Mouse (Mus musculus) macrophage (primary cell): ENCODE measurements around the gene Otulinl. TPM values are rescaled to one million over a fixed set of nuclear protein-coding genes. Genes with fewer than 3 reads are reported as not detected.

Experiments used
- H3K27ac ChIP-seq: fragments of 350-480 bp; formaldehyde crosslinking; 2 replicates; pipeline ENCODE4 v1.9.0; 2021
- H3K36me3 ChIP-seq: fragments of 350-480 bp; formaldehyde crosslinking; 2 replicates; pipeline ENCODE4 v1.9.0; 2021; ENCODE audit errors: inconsistent target
- H3K4me3 ChIP-seq: fragments of 350-480 bp; formaldehyde crosslinking; 2 replicates; pipeline ENCODE4 v1.9.0; 2021; ENCODE audit errors: inconsistent target
- H3K79me2 ChIP-seq: fragments of 350-480 bp; formaldehyde crosslinking; 2 replicates; pipeline ENCODE4 v1.9.0; 2021; ENCODE audit errors: inconsistent target
- WGBS: methylation state at CpG from one replicate; pipeline ENCODE4 v1.1.7; 2026; ENCODE audit warnings: inconsistent platforms; ENCODE audit not compliant: missing documents; 5-methylcytosine and 5-hydroxymethylcytosine counted together
- polyA plus RNA-seq: library from polyadenylated mRNA; stranded (reverse); fragments of 250-400 nt; gene quantifications from 3 replicates; pipeline ENCODE4 v1.2.4, GENCODE M21; 2018; ENCODE audit warnings: inconsistent platforms

The Otulinl gene
- polyA plus RNA-seq, 1 experiment from 2014 or later = 61.1 TPM

DNA sequence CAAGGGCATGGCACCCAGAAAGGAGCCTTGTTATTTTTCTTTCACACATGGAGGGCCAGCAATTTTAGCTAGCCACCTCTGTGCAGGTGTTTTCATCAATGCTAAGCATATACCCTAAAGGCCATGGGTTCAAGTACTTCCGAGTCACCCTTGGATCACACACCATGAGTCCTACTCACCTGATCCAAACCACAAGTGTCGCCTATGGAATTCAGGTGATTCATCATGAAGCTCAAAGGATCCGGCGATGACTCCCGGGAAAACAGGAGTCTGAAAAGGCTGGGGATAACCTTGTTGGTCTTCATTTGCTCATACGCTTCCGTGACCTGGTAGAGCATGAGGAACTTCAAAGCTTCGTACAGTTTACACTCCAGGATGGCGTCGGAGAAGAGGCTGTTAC, 23.5 kb downstream of the Otulinl start:
- Histone ChIP-seq H3K4me3 (no peak overlapping the region), H3K36me3 (peaks cover 71% of the 10 kb centered on the region), H3K27ac (no peak overlapping the region), H3K79me2 (peaks cover 16% of the 10 kb centered on the region; the same call in 1 of the 2 replicates)
- 95% methylated on average over 10 of the region's 10 CpGs for WGBS

- Histone ChIP-seq H3K36me3 (peaks cover 70% of the 10 kb centered on the region), H3K27ac (no peak overlapping the region), H3K79me2 (peaks cover 3% of the 10 kb centered on the region; the same call in 1 of the 2 replicates), H3K4me3 (no peak overlapping the region)
- WGBS = 91% methylated on average over 9 of the region's 9 CpGs
These were observed 24.8 kb downstream of the Otulinl start for GRCm38 (mm10) chr15:27656626-27657025.

- Histone ChIP-seq H3K4me3 (no peak overlapping the region), H3K36me3 (peaks cover 55% of the 10 kb centered on the region), H3K27ac (no peak overlapping the region), H3K79me2 (no peaks in the 10 kb centered on the region; the same call in 1 of the 2 replicates)
- 82% methylated on average over 4 of the region's 5 CpGs for WGBS
These were observed 26.4 kb downstream of the Otulinl start for GRCm38 (mm10) chr15:27655015-27655414.

GRCm38 (mm10) chr15:27647686-27648085, 33.7 kb downstream of the Otulinl start:
- H3K36me3 ChIP-seq = no peaks in the 10 kb centered on the region
- no peaks in the 10 kb centered on the region for H3K79me2 ChIP-seq
- no peak overlapping the region for H3K27ac ChIP-seq
- WGBS = 67% methylated on average over 3 of the region's 3 CpGs
- H3K4me3 ChIP-seq = no peak overlapping the region

DNA sequence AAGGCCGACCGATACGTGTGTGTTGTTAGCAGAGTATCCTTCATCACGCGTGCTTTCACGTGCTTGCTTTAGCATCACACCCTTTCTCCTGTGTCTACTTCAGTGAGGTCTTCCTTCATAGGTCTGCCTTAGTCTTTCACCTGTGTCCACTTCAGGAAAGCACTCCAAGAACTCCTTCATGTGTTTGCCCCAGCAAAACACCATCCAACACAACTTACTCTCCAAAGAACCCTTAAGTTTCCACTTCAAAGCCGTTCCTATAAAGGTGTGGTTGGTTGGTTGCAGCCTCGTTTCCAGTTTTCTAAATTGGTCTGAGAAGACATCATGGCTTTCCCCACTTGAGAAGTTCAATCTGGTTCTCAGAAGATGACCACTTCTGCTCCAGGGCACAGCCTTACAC, 34.7 kb downstream of the Otulinl start:
- no peaks in the 10 kb centered on the region for H3K36me3 ChIP-seq
- no peak overlapping the region for H3K4me3 ChIP-seq
- no peaks in the 10 kb centered on the region for H3K79me2 ChIP-seq
- H3K27ac ChIP-seq = no peak overlapping the region
- 91% methylated on average over 8 of the region's 8 CpGs for WGBS

DNA sequence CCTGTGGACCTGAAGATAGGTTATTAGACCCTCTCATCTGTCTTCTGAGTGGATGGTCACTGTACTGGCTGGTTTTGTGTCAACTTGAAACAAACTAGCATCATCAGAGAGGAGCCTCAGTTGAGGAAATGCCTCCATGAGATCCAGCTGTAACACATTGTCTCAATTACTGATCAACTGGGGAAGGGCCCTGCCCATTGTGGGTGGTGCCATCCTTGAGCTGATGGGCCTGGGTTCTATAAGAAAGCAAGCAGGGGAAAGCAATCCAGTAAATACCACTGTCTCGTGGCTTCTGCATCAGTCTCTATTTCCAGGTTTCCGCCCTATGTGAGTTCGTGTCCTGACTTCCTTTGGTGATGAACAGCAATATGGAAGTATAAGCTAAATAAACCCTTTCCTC, 36.1 kb downstream of the Otulinl start:
- 86% methylated on average over 3 of the region's 3 CpGs for WGBS
- H3K36me3 ChIP-seq = no peaks in the 10 kb centered on the region

GRCm38 (mm10) chr15:27642895-27643294, 38.5 kb downstream of the Otulinl start:
- Histone ChIP-seq H3K36me3 (no peaks in the 10 kb centered on the region), H3K4me3 (no peak overlapping the region), H3K79me2 (no peaks in the 10 kb centered on the region), H3K27ac (no peak overlapping the region)
- 90% methylated on average over 3 of the region's 3 CpGs for WGBS

More for the DNA sequence above, 36.1 kb downstream of the Otulinl start:
- H3K79me2 ChIP-seq = no peaks in the 10 kb centered on the region
- no peak overlapping the region for H3K27ac ChIP-seq
- no peak overlapping the region for H3K4me3 ChIP-seq

DNA sequence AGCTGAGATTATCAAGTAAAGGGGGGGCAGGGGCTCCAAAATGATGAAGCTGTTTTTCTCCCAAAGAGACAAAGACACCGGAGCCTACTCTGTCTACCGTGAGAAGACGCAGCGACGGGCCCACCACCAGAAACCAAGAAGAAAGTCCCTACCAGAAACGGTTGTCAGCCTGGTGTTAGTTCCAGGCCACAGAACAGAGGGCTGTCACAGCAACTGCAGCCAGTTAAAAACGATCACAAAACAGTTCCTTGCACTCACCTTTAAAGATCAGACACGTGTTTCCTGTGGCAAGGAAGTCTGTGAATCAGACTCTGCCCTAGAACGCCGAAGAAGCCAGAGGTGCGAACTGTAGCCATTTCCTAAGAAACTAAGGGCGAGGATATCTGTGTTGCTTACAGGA, 40.2 kb downstream of the Otulinl start:
- H3K36me3 ChIP-seq = no peaks in the 10 kb centered on the region
- no peaks in the 10 kb centered on the region for H3K79me2 ChIP-seq
- H3K4me3 ChIP-seq = no peak overlapping the region
- H3K27ac ChIP-seq = no peak overlapping the region
- 33% methylated on average over 8 of the region's 12 CpGs for WGBS

DNA sequence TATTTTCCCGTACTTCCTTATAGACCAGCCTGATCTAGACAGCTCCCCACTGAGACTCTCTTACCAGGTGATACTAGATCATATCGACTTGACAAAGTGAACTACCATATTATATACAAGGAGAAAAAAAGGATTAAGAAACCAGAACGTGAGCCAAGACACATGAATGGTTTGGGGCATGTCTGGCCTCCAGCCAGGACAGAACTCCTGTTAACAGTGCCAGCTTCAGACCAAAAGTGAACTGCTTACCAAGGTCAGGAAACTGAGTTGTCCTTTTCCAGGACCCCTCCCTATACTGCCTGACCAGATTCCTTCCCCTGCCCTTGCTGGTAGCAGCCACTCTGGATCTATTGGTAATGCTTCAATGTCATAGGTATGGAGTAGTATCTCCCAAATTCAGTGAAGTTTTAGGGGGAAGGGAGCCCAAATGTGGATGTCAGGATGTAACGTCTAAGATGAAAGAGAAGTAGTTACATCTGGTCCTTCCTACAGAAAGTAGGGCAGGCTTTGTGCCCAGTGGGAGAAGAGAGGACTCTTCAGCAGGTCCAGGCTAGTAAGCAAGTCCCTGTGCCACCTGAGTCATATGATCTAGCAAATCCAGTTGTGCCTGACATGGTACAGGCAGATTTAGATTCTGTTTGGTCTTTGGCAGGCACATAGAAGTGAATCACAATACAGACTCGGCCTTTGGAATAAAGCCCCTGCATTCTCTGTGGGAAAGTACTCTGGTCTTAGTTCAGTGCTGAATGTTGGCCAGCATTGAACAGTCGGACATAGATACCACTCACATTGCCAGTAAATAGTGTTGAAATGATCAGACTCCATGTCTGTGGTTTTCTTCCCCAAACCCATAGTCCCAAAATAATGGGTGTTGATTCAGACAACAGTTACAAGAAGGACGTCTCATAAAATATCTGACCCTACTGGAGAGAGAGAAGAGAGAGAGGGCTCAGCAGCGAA, 47.2 kb downstream of the Otulinl start:
- WGBS = 66% methylated on average over 8 of the region's 8 CpGs
- H3K79me2 ChIP-seq = peaks cover 10% of the 10 kb centered on the region
- H3K27ac ChIP-seq = no peak overlapping the region
- no peaks in the 10 kb centered on the region for H3K36me3 ChIP-seq
- no peak overlapping the region for H3K4me3 ChIP-seq

- Histone ChIP-seq H3K4me3 (peak within 1 kb of the TSS; percentile 79), H3K27ac (peak within 1 kb of the TSS; percentile 65), H3K36me3 (no peaks in the 10 kb centered on the region), H3K79me2 (peaks cover 45% of the 10 kb centered on the region)
- 12% methylated on average over 56 of the region's 56 CpGs for WGBS
These were observed 50.6 kb downstream of the Otulinl start, which contains the start of gene Otulin for GRCm38 (mm10) chr15:27630601-27631383. Gene Otulin (minus strand): TSS chr15:27630693.

GRCm38 (mm10) chr15:27629800-27630600, 51.4 kb downstream of the Otulinl start:
- H3K27ac ChIP-seq = peak overlapping the region; percentile 65
- H3K4me3 ChIP-seq = peak overlapping the region; percentile 79
- WGBS = 1% methylated on average over 45 of the region's 53 CpGs
- no peaks in the 10 kb centered on the region for H3K36me3 ChIP-seq
- H3K79me2 ChIP-seq = peaks cover 45% of the 10 kb centered on the region

DNA sequence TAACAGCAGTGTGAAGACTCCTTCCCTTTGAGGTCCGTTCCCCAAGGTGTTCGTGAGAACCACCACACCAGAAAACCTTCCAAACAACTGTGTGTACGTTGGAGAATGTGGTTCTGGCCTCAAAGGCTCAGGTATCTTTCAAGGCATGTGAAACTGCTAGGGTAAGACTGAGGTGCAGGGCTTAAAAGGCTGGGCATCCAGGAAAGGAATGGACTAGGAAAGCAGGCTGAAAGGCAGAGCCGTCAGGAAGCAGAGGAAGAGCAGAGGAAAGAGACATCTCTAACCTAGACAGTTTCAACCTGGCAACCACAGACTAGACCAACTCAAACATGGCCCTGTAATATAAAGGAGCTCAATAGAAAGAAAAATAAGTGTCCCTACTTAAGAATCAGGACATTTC, 52.3 kb downstream of the Otulinl start:
- Histone ChIP-seq H3K27ac (0 out of 2 replicates have a peak overlapping the region, but pooled peaks have one; percentile 65), H3K4me3 (peak overlapping the region; percentile 79), H3K79me2 (peaks cover 52% of the 10 kb centered on the region), H3K36me3 (no peaks in the 10 kb centered on the region)
- 77% methylated on average over 3 of the region's 4 CpGs for WGBS

- 31% methylated on average over 9 of the region's 9 CpGs for WGBS
- H3K27ac ChIP-seq = peak overlapping the region; percentile 90
- H3K79me2 ChIP-seq = peaks cover 64% of the 10 kb centered on the region
- H3K36me3 ChIP-seq = peaks cover 6% of the 10 kb centered on the region; the same call in 1 of the 2 replicates
- no peak overlapping the region for H3K4me3 ChIP-seq
These were observed 53.6 kb downstream of the Otulinl start for GRCm38 (mm10) chr15:27627794-27628193.

- H3K4me3 ChIP-seq = no peak overlapping the region
- H3K36me3 ChIP-seq = peaks cover 11% of the 10 kb centered on the region; the same call in 1 of the 2 replicates
- peaks cover 79% of the 10 kb centered on the region for H3K79me2 ChIP-seq
- H3K27ac ChIP-seq = peak overlapping the region; percentile 90
- WGBS = 100% methylated on average over 1 of the region's 1 CpGs
These were observed 55.1 kb downstream of the Otulinl start for GRCm38 (mm10) chr15:27626314-27626713.
